Mouse (Mus musculus) midbrain, embryonic 12.5 days (tissue): ENCODE results near the gene Vmn1r61. TPM values are rescaled to one million over a fixed set of nuclear protein-coding genes. Genes with fewer than 3 reads are reported as not detected.

Experiments
- ATAC-seq: fragments of 200-750 bp; cut with Nextera tagmentation; 2 replicates; pipeline ENCODE4 v1.8.0; 2017; ENCODE audit warnings: low read depth, moderate TSS enrichment, moderate library complexity; ENCODE audit not compliant: low FRiP score
- H3K27ac ChIP-seq: fragments of 300-500 bp; sonication (generic); replicated peaks from 2 replicates; pipeline ENCODE4 v1.5.1; 2016; ENCODE audit warnings: mild to moderate bottlenecking
- H3K27me3 ChIP-seq: fragments of 300-500 bp; sonication (generic); 2 replicates; pipeline ENCODE4 v1.6.1; 2016; ENCODE audit warnings: mild to moderate bottlenecking
- H3K36me3 ChIP-seq: fragments of 300-500 bp; sonication (generic); 2 replicates; pipeline ENCODE4 v1.6.1; 2016
- H3K4me1 ChIP-seq: fragments of 300-500 bp; sonication (generic); 2 replicates; pipeline ENCODE4 v1.6.1; 2016
- H3K4me2 ChIP-seq: fragments of 300-500 bp; sonication (generic); replicated peaks from 2 replicates; pipeline ENCODE4 v1.6.1; 2016; ENCODE audit warnings: mild to moderate bottlenecking, moderate library complexity
- H3K4me3 ChIP-seq: fragments of 300-500 bp; sonication (generic); 2 replicates; pipeline ENCODE4 v1.5.1; 2016; ENCODE audit warnings: mild to moderate bottlenecking
- H3K9ac ChIP-seq: fragments of 300-500 bp; sonication (generic); replicated peaks from 2 replicates; pipeline ENCODE4 v1.6.1; 2016; ENCODE audit warnings: mild to moderate bottlenecking, moderate library complexity
- H3K9me3 ChIP-seq: fragments of 300-500 bp; sonication (generic); 2 replicates; pipeline ENCODE4 v1.6.1; 2016; ENCODE audit warnings: mild to moderate bottlenecking
- polyA plus RNA-seq: library from polyadenylated mRNA; unstranded; fragments of >200 nt; fragmentation: Nextera tagmentation; extraction: Ambion mirVana; gene quantifications from 2 replicates; pipeline ENCODE4 v1.2.1, GENCODE M21; 2016

Vmn1r61 gene
- polyA plus RNA-seq, result not detected in 2 replicates

DNA sequence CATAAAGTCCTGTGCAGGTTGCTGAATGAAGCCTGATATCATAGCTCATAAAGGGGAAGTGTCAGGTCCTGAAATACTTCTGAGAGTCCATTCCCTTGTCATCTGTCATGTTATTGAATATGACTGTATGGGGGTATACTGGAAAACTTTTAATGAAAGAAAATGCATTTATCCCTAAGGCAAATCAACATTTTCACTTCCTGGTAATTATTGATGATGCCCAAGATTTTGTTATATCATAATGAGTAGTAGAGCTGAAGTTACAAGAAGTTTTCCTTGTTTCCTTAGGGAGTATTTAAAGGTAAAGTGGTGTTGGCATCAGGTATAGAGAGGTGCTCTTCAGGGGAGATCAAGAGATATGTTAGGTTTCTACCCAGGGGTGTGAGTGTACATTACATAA lies at the start of gene Vmn1r61:
Vmn1r61 (minus strand) TSS at position 101 of the 400 bp plus-strand sequence.
- Histone ChIP-seq H3K4me2 (no peak within 1 kb of the TSS), H3K9ac (no peak within 1 kb of the TSS), H3K4me1 (no peaks in the 10 kb centered on the region), H3K36me3 (no peaks in the 10 kb centered on the region), H3K27ac (no peak within 1 kb of the TSS), H3K4me3 (no peak within 1 kb of the TSS), H3K27me3 (no peaks in the 10 kb centered on the region), H3K9me3 (peaks cover 20% of the 10 kb centered on the region)
- no peak for ATAC-seq

Other genes starting within 250 kb of the Vmn1r61 start
- gene Vmn1r58, start 199.9 kb downstream of the Vmn1r61 start, polyA plus RNA-seq, result not detected in 2 replicates
- gene Vmn1r59, start 156.5 kb downstream of the Vmn1r61 start, polyA plus RNA-seq, result not detected in 2 replicates
- gene Vmn2r28, start 119.3 kb downstream of the Vmn1r61 start, polyA plus RNA-seq, result not detected in 2 replicates
- gene Vmn1r60, start 66.0 kb downstream of the Vmn1r61 start, polyA plus RNA-seq, result not detected in 2 replicates
- gene Vmn1r62, start 60.3 kb upstream of the Vmn1r61 start, polyA plus RNA-seq, result not detected in 2 replicates
- not detected in 2 replicates for gene Vmn1r63, start 192.2 kb upstream of the Vmn1r61 start, polyA plus RNA-seq